Mouse (Mus musculus) frontal cortex, postnatal 14 days (tissue): ENCODE data around the gene Hoxc11.

Experiments used
- DNase-seq, 2 experiments: peaks; one replicate each; pipeline ENCODE4 v3.0.0; 2022; ENCODE audit warnings: low spot score in 2 of 2

The Hoxc11 gene

GRCm38 (mm10) chr15:102954192-102955006, at the start of gene Hoxc11:
Gene Hoxc11 (plus strand): TSS chr15:102954427.
- no peak for DNase-seq

DNA sequence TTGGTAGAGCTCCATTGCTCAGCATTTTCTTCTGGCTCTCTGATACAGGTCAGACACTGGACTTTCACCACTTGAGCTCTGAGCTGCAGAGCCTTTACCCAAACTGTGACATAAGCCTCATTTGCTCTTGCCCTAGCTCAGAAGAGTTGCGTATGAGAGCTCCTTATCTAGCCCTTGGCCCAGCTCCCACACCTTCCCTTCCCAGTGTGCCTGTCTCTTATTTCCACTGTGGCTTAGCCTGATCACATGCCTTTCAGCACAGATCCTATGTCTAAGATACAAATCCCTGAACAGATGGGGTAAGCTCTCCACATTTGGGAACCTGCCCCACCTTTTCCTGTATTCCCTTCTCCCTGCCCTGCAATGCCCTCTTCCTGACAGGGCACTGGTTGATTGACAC, 49.3 kb upstream of the Hoxc11 start:
- DNase-seq, result no peak

GRCm38 (mm10) chr15:102909536-102909935, 44.7 kb upstream of the Hoxc11 start:
- DNase-seq, result no peak

- no peak for DNase-seq
These were observed 44.2 kb upstream of the Hoxc11 start for GRCm38 (mm10) chr15:102910038-102910437.

DNA sequence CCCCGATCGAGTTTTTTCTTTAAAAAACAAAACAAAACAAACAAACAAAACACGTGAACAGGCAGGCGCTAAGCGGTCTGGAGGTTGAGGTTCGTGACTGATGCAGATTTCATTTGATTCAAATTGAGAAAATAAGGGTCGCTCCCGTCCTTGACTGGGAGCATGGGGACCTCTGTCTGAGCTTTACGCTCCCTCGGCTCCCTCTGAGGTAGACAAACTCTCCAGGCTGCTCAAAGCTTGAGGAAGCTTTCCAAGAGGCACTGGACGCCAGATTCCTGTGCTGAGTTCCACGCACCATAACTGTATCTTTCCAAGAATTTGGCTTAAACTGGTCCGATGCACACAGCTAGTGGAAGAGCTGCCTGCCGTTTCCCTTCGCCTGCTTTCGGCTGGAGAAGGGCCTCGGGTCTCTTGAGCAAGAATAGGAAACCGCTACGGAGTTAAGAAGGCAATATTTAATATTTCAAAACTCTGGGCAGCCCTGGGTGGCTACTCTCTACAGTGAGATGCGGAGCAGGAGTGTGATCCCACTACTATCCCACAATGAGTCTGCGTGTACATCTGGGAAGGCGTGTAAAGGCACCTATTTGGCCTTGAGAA, 43.6 kb upstream of the Hoxc11 start:
- DNase-seq, result no peak

DNA sequence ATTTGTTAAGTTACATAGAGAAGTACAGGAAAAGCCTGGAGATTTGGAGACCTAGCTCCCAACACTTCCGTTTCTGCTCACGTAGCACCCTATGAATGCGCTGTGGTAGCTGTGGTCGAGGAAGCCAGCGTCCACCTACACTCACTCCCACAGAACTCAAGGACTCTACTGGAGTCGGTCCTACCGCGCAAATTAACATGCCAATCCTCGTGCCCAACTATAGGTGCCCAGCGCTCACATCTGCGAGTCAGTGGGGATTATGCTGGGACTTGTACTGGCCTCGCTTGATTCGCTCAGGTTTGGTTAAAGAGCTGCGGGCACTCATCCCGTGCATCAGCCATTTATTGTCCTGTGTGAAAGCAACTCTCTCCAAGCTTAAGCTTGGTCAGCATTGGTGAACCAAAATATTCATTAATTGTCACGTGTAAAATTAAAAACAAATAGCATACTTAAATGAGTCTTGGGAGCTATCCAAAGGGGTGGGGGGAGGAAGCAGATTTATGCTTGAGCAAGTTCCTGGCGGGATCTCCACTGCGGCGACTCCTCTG, 41.1 kb upstream of the Hoxc11 start:
- DNase-seq, result no peak

- no peak for DNase-seq
These were observed 36.2 kb upstream of the Hoxc11 start for GRCm38 (mm10) chr15:102917972-102918572.

DNA sequence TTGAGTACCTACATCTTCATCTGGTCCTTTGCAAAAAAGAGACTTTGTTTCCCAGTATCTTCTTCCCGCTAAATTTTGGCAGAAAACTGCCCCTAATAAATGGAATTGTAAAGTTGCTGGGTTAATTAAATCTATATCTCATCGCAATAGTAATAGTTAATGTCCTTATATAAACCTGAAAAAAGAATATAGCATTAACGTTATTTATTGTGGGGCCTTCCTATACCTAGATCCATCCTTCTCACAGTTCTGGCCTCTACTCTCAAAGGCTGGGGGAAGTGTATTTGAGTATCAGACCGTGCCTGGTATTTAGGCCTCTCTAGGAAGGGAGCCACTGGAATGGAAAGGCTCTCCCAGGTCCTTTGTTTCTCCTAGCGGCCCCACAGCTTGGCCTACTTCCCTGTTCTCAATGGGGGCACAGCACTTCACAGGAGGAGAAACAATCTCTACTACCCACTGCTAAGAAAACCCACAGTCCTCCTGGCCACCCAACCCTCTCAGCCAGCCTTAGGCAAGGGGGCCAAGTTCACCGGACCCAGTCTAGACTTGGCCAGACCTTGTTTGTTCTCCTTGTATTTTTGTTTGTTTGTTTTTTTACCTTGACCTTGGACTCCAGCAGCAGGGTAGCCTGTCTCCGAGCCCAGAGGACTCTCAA, 35.5 kb upstream of the Hoxc11 start:
- DNase-seq, result no peak

GRCm38 (mm10) chr15:102919336-102920180, 34.7 kb upstream of the Hoxc11 start:
- DNase-seq, result no peak

GRCm38 (mm10) chr15:102920619-102921018, 33.6 kb upstream of the Hoxc11 start:
- DNase-seq, result no peak

- DNase-seq, result no peak
These were observed 32.9 kb upstream of the Hoxc11 start, which contains the start of gene Hoxc13 for GRCm38 (mm10) chr15:102921053-102922011. Gene Hoxc13 (plus strand): TSS chr15:102921103.

- DNase-seq, result no peak
These were observed 32.2 kb upstream of the Hoxc11 start for GRCm38 (mm10) chr15:102922012-102922362.

DNA sequence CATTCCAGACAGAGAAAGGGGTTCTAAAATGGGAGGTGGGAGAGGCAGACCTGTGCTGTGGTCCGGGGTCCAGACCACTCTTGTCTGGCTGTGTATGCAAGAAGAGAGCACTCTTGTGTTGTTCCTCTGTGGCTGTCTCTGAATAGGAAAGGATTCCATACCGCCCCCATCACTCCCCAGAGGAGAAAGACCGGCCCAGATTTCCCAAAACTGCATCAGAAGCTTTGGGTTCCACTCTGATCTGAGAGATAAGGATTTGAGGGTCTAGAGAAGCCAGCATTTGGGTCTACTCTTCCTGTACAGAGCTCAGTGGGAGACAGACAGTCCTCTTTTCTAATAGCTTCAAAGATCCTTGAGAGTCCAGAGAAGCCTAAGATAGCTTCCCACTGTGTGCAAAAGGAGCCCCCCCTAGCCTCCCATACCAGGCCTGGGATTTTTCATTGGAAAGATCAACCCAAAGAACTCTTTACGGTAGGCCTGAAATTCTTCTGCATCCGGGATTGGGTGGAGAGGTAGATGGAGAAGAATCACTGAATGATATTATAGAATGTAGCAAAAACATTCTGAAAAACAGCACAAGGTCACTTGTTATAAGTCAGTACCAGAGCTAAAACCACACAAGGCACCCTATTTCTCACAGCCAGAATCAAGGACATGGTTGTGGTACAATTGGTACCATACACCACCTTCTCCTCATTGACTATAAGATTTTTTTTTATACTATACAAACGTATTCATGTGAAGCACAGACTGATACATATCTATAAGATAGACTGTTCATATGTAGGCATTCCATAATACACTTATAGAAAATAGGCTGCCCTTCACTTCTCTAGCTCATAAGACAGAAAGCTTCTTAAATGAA, 31.4 kb upstream of the Hoxc11 start:
- DNase-seq, result no peak

DNA sequence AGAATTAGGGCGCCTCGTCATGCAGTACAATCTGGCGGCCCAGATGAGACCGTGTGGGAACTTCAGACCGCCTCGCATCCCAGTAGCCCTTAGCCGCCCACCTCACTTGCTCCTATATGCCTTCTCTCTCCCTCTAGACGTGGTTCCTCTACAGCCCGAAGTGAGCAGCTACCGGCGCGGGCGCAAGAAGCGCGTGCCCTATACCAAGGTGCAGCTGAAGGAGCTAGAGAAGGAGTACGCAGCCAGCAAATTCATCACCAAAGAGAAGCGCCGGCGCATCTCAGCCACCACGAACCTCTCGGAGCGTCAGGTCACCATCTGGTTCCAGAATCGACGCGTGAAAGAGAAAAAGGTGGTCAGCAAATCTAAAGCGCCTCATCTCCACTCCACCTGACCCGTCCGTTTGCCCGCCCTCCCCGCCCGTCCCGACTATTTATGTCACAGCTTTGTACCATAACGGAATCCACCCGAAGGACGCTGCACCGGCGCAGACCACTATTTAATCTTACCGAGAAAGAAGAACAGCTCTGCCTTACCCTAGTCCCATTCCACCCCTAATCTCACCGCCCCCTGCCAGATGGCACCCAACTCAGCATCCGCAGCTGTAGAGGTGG, 27.1 kb upstream of the Hoxc11 start:
- DNase-seq, result no peak

- no peak for DNase-seq
These were observed 22.4 kb upstream of the Hoxc11 start for GRCm38 (mm10) chr15:102931706-102932358.

- no peak for DNase-seq
These were observed 19.8 kb upstream of the Hoxc11 start for GRCm38 (mm10) chr15:102934438-102934837.

GRCm38 (mm10) chr15:102934897-102935296, 19.3 kb upstream of the Hoxc11 start:
- DNase-seq, result no peak
